Mouse (Mus musculus): Measurements from ENCODE around the gene Arhgef38.

- TF ChIP-seq MAFK (IDR thresholded peaks at IDR 0.05; ENCODE audit: insufficient read depth, low read depth, low read length) (no peak), CHD2 (IDR thresholded peaks at IDR 0.05; ENCODE audit: low read depth, low read length) (no peak), ZC3H11A (IDR thresholded peaks at IDR 0.05; ENCODE audit: borderline replicate concordance, low read depth, low read length) (no peak), HCFC1 (IDR thresholded peaks at IDR 0.05; ENCODE audit: borderline replicate concordance, insufficient read depth, low read length) (no peak)
These were observed 23.4 kb downstream of the Arhgef38 start for GRCm38 (mm10) chr3:133211324-133211723.
